Mouse (Mus musculus) liver, embryonic 14.5 days (tissue): ENCODE measurements at regions not wholly inside any gene's neighbourhood (a gene's known extent, or its start where the extent isn't known, plus 50 kb on each side); places are given as distances from the start of the nearest gene placed in this dataset.

Experiments used
- ATAC-seq: fragments of 200-750 bp; cut with Nextera tagmentation; 2 replicates; pipeline ENCODE4 v1.8.0; 2017; ENCODE audit warnings: moderate number of reproducible peaks, mild to moderate bottlenecking, moderate library complexity; ENCODE audit not compliant: insufficient read depth
- DNase-seq, 3 experiments: peaks; one replicate each; pipeline ENCODE4 v3.0.0-alpha.2; 2012 to 2013; ENCODE audit warnings: low read depth in 3 of 3, low spot score in 3 of 3
- H3K27ac ChIP-seq: fragments of 300-500 bp; sonication (generic); 2 replicates; pipeline ENCODE4 v1.5.1; 2014; ENCODE audit warnings: moderate library complexity, mild to moderate bottlenecking, control low read depth, inconsistent platforms
- H3K27me3 ChIP-seq: fragments of 300-500 bp; sonication (generic); 2 replicates; pipeline ENCODE4 v1.6.1; 2014; ENCODE audit warnings: mild to moderate bottlenecking, low read length, moderate library complexity; ENCODE audit not compliant: control insufficient read depth, insufficient read depth
- H3K36me3 ChIP-seq: fragments of 300-500 bp; sonication (generic); replicated peaks from 2 replicates; pipeline ENCODE4 v1.6.1; 2014; ENCODE audit warnings: low read depth; ENCODE audit not compliant: control insufficient read depth, insufficient read depth
- H3K4me1 ChIP-seq, 2 experiments: fragments of 200-500 bp in 1 of 2; fragments of 300-500 bp in 1 of 2; sonication (generic) in 1 of 2; replicated peaks; 2 replicates each; pipeline ENCODE4 v1.6.1; 2012 to 2014; ENCODE audit warnings: antibody characterized with exemption in 1 of 2, inconsistent platforms in 1 of 2, low read length in 1 of 2; ENCODE audit not compliant: control insufficient read depth in 2 of 2, insufficient read depth in 2 of 2
- H3K4me2 ChIP-seq: fragments of 300-500 bp; sonication (generic); 2 replicates; pipeline ENCODE4 v1.6.1; 2014; ENCODE audit warnings: low read depth, mild to moderate bottlenecking, control low read depth, moderate library complexity
- H3K4me3 ChIP-seq, 2 experiments: fragments of 200-500 bp in 1 of 2; fragments of 300-500 bp in 1 of 2; sonication (generic) in 1 of 2; 2 replicates each; pipeline ENCODE4 v1.5.1; 2012 to 2014; ENCODE audit warnings: low read depth in 2 of 2, low read length in 2 of 2, mild to moderate bottlenecking in 2 of 2, control low read depth in 1 of 2, inconsistent platforms in 1 of 2, moderate library complexity in 1 of 2; ENCODE audit not compliant: insufficient read depth in 1 of 2
- H3K9ac ChIP-seq: fragments of 300-500 bp; sonication (generic); replicated peaks from 2 replicates; pipeline ENCODE4 v1.6.1; 2014; ENCODE audit warnings: mild to moderate bottlenecking, control low read depth, moderate library complexity
- H3K9me3 ChIP-seq: fragments of 300-500 bp; sonication (generic); 2 replicates; pipeline ENCODE4 v1.6.1; 2016; ENCODE audit warnings: low read length, mixed read lengths; ENCODE audit not compliant: control insufficient read depth
- CTCF ChIP-seq: IDR thresholded peaks from 2 replicates; pipeline ENCODE4 v1.5.1; 2016; ENCODE audit warnings: antibody characterized with exemption, low read depth, control low read depth
- EP300 ChIP-seq: IDR thresholded peaks from 2 replicates; pipeline ENCODE4 v1.6.1; 2016; ENCODE audit warnings: antibody characterized with exemption, low read depth
- WGBS: fragments of 180-500 bp; shearing (Covaris S2); extraction: QIAGEN DNeasy Blood & Tissue Kit; methylation state at CpG from one replicate; pipeline ENCODE4 v1.1.7; 2014; ENCODE audit not compliant: insufficient replicate concordance; 5-methylcytosine and 5-hydroxymethylcytosine counted together

- Histone ChIP-seq H3K9me3 (no peaks in the 10 kb centered on the region), H3K27ac (no peak overlapping the region), H3K36me3 (no peaks in the 10 kb centered on the region), H3K4me2 (no peak overlapping the region), H3K27me3 (no peaks in the 10 kb centered on the region), H3K4me3 (no peak overlapping the region), H3K4me1 (peaks cover 0 to 6% of the 10 kb centered on the region in 2 experiments; a peak in 2 of 4 replicates), H3K9ac (no peak overlapping the region)
- DNase-seq (no peak), ATAC-seq (no peak)
- no peak for TF ChIP-seq EP300
- TF ChIP-seq CTCF, result no peak
- 52% methylated on average over 14 of the region's 14 CpGs for WGBS
These were observed 362.0 kb downstream of the Sox9 start for GRCm38 (mm10) chr11:113143839-113144627.

GRCm38 (mm10) chr11:113145721-113146120 lies 363.7 kb downstream of the Sox9 start:
- Histone ChIP-seq H3K36me3 (no peaks in the 10 kb centered on the region), H3K27me3 (no peaks in the 10 kb centered on the region), H3K4me2 (no peak overlapping the region), H3K9ac (no peak overlapping the region), H3K4me3 (no peak overlapping the region), H3K9me3 (no peaks in the 10 kb centered on the region), H3K4me1 (peaks cover 0 to 4% of the 10 kb centered on the region in 2 experiments; a peak in 2 of 4 replicates), H3K27ac (no peak overlapping the region)
- ATAC-seq (no peak), DNase-seq (no peak)
- no peak for TF ChIP-seq EP300
- no peak for TF ChIP-seq CTCF
- 62% methylated on average over 4 of the region's 4 CpGs for WGBS

- Histone ChIP-seq H3K4me1 (peaks cover 0 to 4% of the 10 kb centered on the region in 2 experiments; a peak in 2 of 4 replicates), H3K27me3 (no peaks in the 10 kb centered on the region), H3K4me2 (no peak overlapping the region), H3K27ac (no peak overlapping the region), H3K4me3 (no peak overlapping the region), H3K36me3 (no peaks in the 10 kb centered on the region), H3K9ac (no peak overlapping the region), H3K9me3 (no peaks in the 10 kb centered on the region)
- TF ChIP-seq CTCF (no peak), EP300 (no peak)
- DNase-seq (no peak), ATAC-seq (no peak)
- 79% methylated on average over 8 of the region's 8 CpGs for WGBS
These were observed 364.7 kb downstream of the Sox9 start for GRCm38 (mm10) chr11:113146762-113147161.

GRCm38 (mm10) chr11:113147535-113148197 lies 365.6 kb downstream of the Sox9 start:
- no peaks in the 10 kb centered on the region for H3K27me3 ChIP-seq
- no peak overlapping the region for H3K27ac ChIP-seq
- 57% methylated on average over 17 of the region's 17 CpGs for WGBS
- H3K9me3 ChIP-seq, result no peaks in the 10 kb centered on the region
- DNase-seq (no peak), ATAC-seq (no peak)
- no peak for TF ChIP-seq EP300
- no peak for TF ChIP-seq CTCF
- H3K4me1 ChIP-seq, result peaks cover 0 to 4% of the 10 kb centered on the region in 2 experiments; a peak in 2 of 4 replicates
- no peak overlapping the region for H3K4me2 ChIP-seq
- no peaks in the 10 kb centered on the region for H3K36me3 ChIP-seq
- H3K4me3 ChIP-seq, result no peak overlapping the region
- no peak overlapping the region for H3K9ac ChIP-seq

GRCm38 (mm10) chr11:113148198-113148537 lies 366.1 kb downstream of the Sox9 start:
- Histone ChIP-seq H3K27ac (no peak overlapping the region), H3K4me2 (no peak overlapping the region), H3K4me1 (peaks cover 0 to 3% of the 10 kb centered on the region in 2 experiments; a peak in 2 of 4 replicates), H3K27me3 (no peaks in the 10 kb centered on the region), H3K4me3 (no peak overlapping the region), H3K36me3 (no peaks in the 10 kb centered on the region), H3K9ac (no peak overlapping the region), H3K9me3 (no peaks in the 10 kb centered on the region)
- no peak for TF ChIP-seq CTCF
- TF ChIP-seq EP300, result no peak
- WGBS, result 67% methylated on average over 9 of the region's 9 CpGs
- ATAC-seq (no peak), DNase-seq (no peak)
